Mouse (Mus musculus): ENCODE measurements around the gene Purb. TPM values are rescaled to one million over a fixed set of nuclear protein-coding genes. Genes with fewer than 3 reads are reported as not detected.

The Purb gene
- total and polyA plus RNA-seq, 2 experiments from 2014 or later, result 17.1 to 36.9 TPM

- TF ChIP-seq CTCF (IDR thresholded peaks at IDR 0.05; ENCODE audit: low read depth), result no peak
- H3K9ac ChIP-seq (replicated peaks; ENCODE audit: low read length), result no peak overlapping the region
- H3K27me3 ChIP-seq (ENCODE audit: insufficient read depth, low read length), result no peaks in the 10 kb centered on the region
- H3K4me1 ChIP-seq (ENCODE audit: insufficient read depth, low read length), result peaks cover 14% of the 10 kb centered on the region; the same call in 1 of the 2 replicates
- DNase-seq (ENCODE audit: low spot score) (no peak), ATAC-seq (no peak)
- no peaks in the 10 kb centered on the region for H3K9me3 ChIP-seq (ENCODE audit: low read length)
- H3K4me3 ChIP-seq (ENCODE audit: low read length), result no peak overlapping the region
- H3K36me3 ChIP-seq (ENCODE audit: insufficient read depth, low read length), result no peaks in the 10 kb centered on the region
- H3K4me2 ChIP-seq (ENCODE audit: low read depth, low read length), result no peak overlapping the region
- no peak overlapping the region for H3K27ac ChIP-seq
- 69% methylated on average over 2 of the region's 2 CpGs for WGBS
Measured at GRCm38 (mm10) chr11:6479231-6479630, 3.5 kb upstream of the Purb start.

DNA sequence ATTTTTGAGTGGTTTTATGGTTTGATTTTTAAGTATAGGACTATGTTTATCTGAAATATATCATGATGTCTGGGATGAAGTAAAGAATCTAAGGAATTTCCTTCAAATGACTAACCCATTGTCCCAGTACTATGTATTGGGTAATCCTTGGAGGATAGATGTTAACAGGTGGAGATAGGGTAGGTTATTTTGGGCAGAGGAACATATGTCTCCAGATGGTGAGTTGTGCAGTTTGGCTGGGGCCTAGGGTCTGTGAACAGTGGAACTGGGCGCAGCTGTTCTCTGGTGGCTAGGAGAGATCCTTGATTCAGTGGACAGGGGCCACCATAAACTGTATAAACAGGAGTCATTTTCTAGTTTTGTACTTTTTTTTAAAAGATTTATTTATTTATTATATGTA, 1.6 kb upstream of the Purb start:
- no peaks in the 10 kb centered on the region for H3K9me3 ChIP-seq (ENCODE audit: low read length)
- ATAC-seq, result no peak
- no peaks in the 10 kb centered on the region for H3K27me3 ChIP-seq (ENCODE audit: insufficient read depth, low read length)

GRCm38 (mm10) chr11:6476876-6477275, 1.2 kb upstream of the Purb start:
- WGBS, result 67% methylated on average over 6 of the region's 6 CpGs
- no peak for TF ChIP-seq CTCF (IDR thresholded peaks at IDR 0.05; ENCODE audit: low read depth)
- no peaks in the 10 kb centered on the region for H3K27me3 ChIP-seq (ENCODE audit: insufficient read depth, low read length)

More for the DNA sequence above, 1.6 kb upstream of the Purb start:
- Histone ChIP-seq H3K4me1 (ENCODE audit: insufficient read depth, low read length) (peaks cover 13% of the 10 kb centered on the region), H3K4me3 (ENCODE audit: low read length) (no peak overlapping the region), H3K27ac (no peak overlapping the region), H3K9ac (replicated peaks; ENCODE audit: low read length) (no peak overlapping the region), H3K4me2 (ENCODE audit: low read depth, low read length) (no peak overlapping the region), H3K36me3 (ENCODE audit: insufficient read depth, low read length) (no peaks in the 10 kb centered on the region)
- no peak for DNase-seq (ENCODE audit: low spot score)
- TF ChIP-seq CTCF (IDR thresholded peaks at IDR 0.05; ENCODE audit: low read depth), result no peak
- 82% methylated on average over 1 of the region's 1 CpGs for WGBS

GRCm38 (mm10) chr11:6474874-6475731, 614 bp downstream of the Purb start:
- Histone ChIP-seq H3K27ac (peak overlapping the region; percentile 99), H3K4me1 (ENCODE audit: insufficient read depth, low read length) (peaks cover 13% of the 10 kb centered on the region), H3K9ac (replicated peaks; ENCODE audit: low read length) (peak overlapping the region; percentile 95), H3K27me3 (ENCODE audit: insufficient read depth, low read length) (no peaks in the 10 kb centered on the region), H3K36me3 (ENCODE audit: insufficient read depth, low read length) (no peaks in the 10 kb centered on the region), H3K9me3 (ENCODE audit: low read length) (no peaks in the 10 kb centered on the region), H3K4me2 (ENCODE audit: low read depth, low read length) (peak overlapping the region; percentile 98), H3K4me3 (ENCODE audit: low read length) (peak overlapping the region; percentile 91)
- TF ChIP-seq CTCF (IDR thresholded peaks at IDR 0.05; ENCODE audit: low read depth), result peak; percentile 9; the same call in 1 of the 2 replicates
- peak; percentile 36 for ATAC-seq
- DNase-seq (ENCODE audit: low spot score), result peak; percentile 59
- WGBS, result under 1% methylated on average over 107 of the region's 109 CpGs

More at GRCm38 (mm10) chr11:6476876-6477275, 1.2 kb upstream of the Purb start:
- Histone ChIP-seq H3K4me3 (ENCODE audit: low read length) (no peak overlapping the region), H3K9ac (replicated peaks; ENCODE audit: low read length) (no peak overlapping the region), H3K4me1 (ENCODE audit: insufficient read depth, low read length) (peaks cover 11% of the 10 kb centered on the region), H3K4me2 (ENCODE audit: low read depth, low read length) (no peak overlapping the region; the same call in 1 of the 2 replicates), H3K9me3 (ENCODE audit: low read length) (no peaks in the 10 kb centered on the region), H3K27ac (no peak overlapping the region), H3K36me3 (ENCODE audit: insufficient read depth, low read length) (no peaks in the 10 kb centered on the region)
- no peak for ATAC-seq
- DNase-seq (ENCODE audit: low spot score), result no peak

DNA sequence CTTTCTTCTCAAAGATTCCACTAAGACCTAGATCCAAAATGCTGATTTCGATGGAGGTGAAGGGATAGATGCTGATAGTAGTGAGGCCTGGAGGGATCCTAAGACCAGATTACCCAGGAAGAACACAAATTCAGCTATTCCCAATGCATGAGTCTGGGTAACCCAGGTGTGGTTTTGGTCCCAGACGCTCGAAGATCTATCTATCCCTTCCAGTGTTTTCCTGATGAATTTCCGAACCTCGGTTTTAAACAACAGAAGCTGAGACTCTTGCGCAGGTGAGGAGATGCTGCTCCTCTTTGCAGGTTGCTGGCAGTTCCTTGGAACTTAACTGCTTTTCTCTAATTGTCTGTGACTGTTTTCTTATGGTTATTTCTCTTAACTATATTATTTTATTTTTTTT, 1.3 kb downstream of the Purb start:
- Histone ChIP-seq H3K27me3 (ENCODE audit: insufficient read depth, low read length) (no peaks in the 10 kb centered on the region), H3K27ac (peak overlapping the region; percentile 99; the same call in 1 of the 2 replicates), H3K9ac (replicated peaks; ENCODE audit: low read length) (peak overlapping the region; percentile 95), H3K4me3 (ENCODE audit: low read length) (peak overlapping the region; percentile 91), H3K4me2 (ENCODE audit: low read depth, low read length) (peak overlapping the region; percentile 98), H3K9me3 (ENCODE audit: low read length) (no peaks in the 10 kb centered on the region), H3K36me3 (ENCODE audit: insufficient read depth, low read length) (no peaks in the 10 kb centered on the region), H3K4me1 (ENCODE audit: insufficient read depth, low read length) (peaks cover 16% of the 10 kb centered on the region)
- DNase-seq (ENCODE audit: low spot score), result no peak
- ATAC-seq, result no peak
- TF ChIP-seq CTCF (IDR thresholded peaks at IDR 0.05; ENCODE audit: low read depth), result no peak
- 34% methylated on average over 6 of the region's 6 CpGs for WGBS

DNA sequence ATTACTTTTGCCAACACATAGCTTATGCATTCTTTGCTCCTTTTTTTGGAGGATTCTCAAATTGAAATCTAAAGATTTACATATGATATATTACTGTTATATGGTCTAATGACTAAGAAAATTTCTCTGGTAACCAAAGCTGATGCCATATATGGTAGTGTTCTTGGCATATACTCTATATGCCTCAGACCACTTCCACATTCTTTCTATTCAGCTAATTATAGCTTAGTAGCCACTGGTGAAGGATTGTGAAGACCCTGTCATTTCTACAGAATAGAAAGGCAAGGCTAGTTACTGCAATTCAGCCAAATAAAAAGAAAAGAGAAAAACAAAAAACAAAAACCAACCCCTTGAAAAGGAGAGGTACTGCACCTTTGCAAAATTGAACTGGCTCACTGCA, 3.6 kb downstream of the Purb start:
- no peak overlapping the region for H3K27ac ChIP-seq
- H3K4me3 ChIP-seq (ENCODE audit: low read length), result peak overlapping the region; percentile 91
- H3K4me2 ChIP-seq (ENCODE audit: low read depth, low read length), result peak overlapping the region; percentile 98
- DNase-seq (ENCODE audit: low spot score) (no peak), ATAC-seq (no peak)
- TF ChIP-seq CTCF (IDR thresholded peaks at IDR 0.05; ENCODE audit: low read depth), result no peak
- H3K9ac ChIP-seq (replicated peaks; ENCODE audit: low read length), result peak overlapping the region; percentile 30
- no peaks in the 10 kb centered on the region for H3K27me3 ChIP-seq (ENCODE audit: insufficient read depth, low read length)
- peaks cover 23% of the 10 kb centered on the region for H3K4me1 ChIP-seq (ENCODE audit: insufficient read depth, low read length)
- H3K36me3 ChIP-seq (ENCODE audit: insufficient read depth, low read length), result no peaks in the 10 kb centered on the region; the same call in 1 of the 2 replicates
- no peaks in the 10 kb centered on the region for H3K9me3 ChIP-seq (ENCODE audit: low read length)

- Histone ChIP-seq H3K4me1 (ENCODE audit: insufficient read depth, low read length) (peaks cover 23% of the 10 kb centered on the region), H3K27ac (peak overlapping the region; percentile 5; the same call in 1 of the 2 replicates), H3K4me3 (ENCODE audit: low read length) (peak overlapping the region; percentile 91), H3K36me3 (ENCODE audit: insufficient read depth, low read length) (no peaks in the 10 kb centered on the region; the same call in 1 of the 2 replicates), H3K27me3 (ENCODE audit: insufficient read depth, low read length) (no peaks in the 10 kb centered on the region), H3K9me3 (ENCODE audit: low read length) (no peaks in the 10 kb centered on the region), H3K4me2 (ENCODE audit: low read depth, low read length) (peak overlapping the region; percentile 98), H3K9ac (replicated peaks; ENCODE audit: low read length) (peak overlapping the region; percentile 30; the same call in 1 of the 2 replicates)
- TF ChIP-seq CTCF (IDR thresholded peaks at IDR 0.05; ENCODE audit: low read depth), result no peak
- ATAC-seq (no peak), DNase-seq (ENCODE audit: low spot score) (no peak)
- WGBS, result 7% methylated on average over 1 of the region's 1 CpGs
Measured at GRCm38 (mm10) chr11:6471493-6471892, 4.2 kb downstream of the Purb start.

Data from hindbrain, postnatal 0 days (tissue).